Mouse (Mus musculus) liver, embryonic 14 days (tissue): ENCODE data around the gene Rsad1. TPM values are rescaled to one million over a fixed set of nuclear protein-coding genes. Genes with fewer than 3 reads are reported as not detected.

Experiments used
- polyA plus RNA-seq: library from polyadenylated mRNA; depleted of rRNA; stranded (reverse); fragments of >200 nt; gene quantifications from 2 replicates; pipeline ENCODE4 v1.2.3, GENCODE M21; 2012; rRNA removed

The Rsad1 gene
- 1.1 and 1.5 TPM in 2 replicates for polyA plus RNA-seq

DNA sequence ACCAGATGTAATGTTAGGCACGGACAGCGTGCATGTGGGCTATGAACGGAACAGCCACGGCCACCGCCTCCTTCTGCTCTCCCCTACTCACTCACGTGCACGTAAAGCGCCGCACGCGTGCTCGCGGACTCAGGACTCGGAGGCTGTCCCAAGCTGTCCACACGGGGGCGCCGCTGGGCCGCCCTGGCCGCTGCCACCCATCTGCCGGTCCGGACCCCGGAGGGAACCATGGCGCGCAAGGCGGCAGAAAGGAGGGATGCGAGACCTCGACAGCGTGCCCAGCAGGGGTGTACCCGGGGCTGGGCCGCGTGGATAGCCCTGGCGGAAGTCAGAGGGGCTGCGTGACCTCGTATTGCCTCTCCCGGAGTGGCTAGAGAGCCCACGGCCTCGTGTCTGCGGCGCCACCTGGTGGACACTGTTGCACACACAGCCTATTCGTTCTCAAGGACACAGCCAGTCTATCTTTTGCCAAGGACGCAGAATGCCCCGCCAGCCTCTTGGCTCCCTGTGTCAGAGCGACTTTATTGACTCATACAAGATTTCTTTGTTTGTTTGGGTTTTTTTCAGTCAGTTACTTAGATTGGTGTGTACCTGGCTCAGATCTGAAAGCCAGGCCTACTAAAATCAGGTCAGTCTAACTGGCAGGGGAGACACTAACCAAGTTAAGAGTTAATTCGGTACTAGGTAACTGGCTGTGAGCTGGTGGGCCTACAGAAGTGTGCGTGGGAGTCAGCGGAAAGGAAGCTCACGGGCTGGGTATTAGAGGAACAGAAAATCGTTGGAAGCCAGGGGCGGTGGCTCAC lies at the start of gene Rsad1:
TSS of gene Rsad1 (minus strand) at position 368 of the 803 bp plus-strand sequence.

DNA sequence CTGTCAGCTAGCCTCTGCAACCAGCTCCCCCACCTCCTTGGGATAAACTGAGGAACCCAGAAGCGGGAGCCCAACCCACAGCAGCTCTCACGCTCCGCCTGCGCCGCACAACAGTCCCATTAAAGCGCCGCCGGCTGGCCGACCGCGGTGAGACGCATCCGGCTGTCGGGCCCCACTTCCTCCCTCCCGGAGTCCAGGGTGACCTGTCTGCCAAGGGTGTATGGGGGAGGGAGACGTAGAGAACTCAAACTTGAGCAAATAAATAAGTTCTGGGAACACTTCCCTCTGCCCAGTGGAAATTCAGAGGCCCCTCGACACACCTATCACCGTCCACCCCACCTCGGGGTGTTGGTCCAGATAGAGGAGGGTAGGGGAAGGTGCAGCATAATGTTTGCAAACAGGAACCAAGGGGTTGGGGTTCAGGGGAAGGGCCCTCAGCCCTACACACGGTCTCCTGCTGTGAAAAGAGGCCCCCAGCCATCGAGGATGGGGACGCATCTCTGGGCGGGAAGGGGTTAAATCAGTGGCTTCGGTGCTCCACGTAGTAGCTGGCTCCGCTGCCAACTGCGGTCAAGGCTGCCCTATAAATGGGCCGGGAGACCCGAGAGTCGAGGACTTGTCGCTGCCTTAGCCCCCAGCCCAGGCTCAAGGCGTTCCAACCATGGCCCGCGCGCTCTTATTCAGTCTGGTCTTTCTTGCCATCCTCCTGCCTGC lies 15.5 kb upstream of the Rsad1 start, which contains the start of gene Chad:
TSS of gene Chad (plus strand) at position 611 of the 714 bp plus-strand sequence.

DNA sequence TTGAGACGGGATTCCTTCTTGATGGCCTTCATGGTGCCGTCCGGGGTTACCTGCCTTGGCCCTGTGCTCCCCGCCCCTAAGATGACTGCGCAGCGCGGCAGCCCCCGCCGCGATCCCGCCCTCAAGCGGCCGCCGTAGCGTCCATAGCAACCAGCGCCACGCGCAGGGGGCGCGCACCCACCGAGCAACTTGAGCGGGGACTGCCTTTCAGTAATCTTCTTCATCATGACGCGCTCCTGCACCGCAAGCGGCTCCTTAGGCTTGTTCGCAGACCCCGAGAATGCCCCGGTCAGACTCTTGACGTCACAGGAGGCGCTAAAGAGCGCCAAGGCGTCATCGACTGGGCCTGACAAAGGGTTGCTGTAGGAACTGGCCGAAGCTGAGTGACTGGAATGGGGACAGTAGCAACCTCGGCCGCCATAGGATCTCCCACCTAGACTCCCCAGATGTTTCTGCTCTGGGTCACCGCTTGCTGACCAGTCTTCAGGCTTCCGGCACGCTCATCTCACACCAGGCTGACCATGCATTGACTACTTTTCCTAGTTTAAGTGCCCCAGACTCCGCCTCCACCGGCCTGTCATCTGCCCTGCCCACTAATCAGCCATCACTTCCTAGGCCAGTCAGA lies 27.7 kb downstream of the Rsad1 start, which contains the start of gene Mycbpap:
TSS of gene Mycbpap (minus strand) at position 524 of the 625 bp plus-strand sequence.

DNA sequence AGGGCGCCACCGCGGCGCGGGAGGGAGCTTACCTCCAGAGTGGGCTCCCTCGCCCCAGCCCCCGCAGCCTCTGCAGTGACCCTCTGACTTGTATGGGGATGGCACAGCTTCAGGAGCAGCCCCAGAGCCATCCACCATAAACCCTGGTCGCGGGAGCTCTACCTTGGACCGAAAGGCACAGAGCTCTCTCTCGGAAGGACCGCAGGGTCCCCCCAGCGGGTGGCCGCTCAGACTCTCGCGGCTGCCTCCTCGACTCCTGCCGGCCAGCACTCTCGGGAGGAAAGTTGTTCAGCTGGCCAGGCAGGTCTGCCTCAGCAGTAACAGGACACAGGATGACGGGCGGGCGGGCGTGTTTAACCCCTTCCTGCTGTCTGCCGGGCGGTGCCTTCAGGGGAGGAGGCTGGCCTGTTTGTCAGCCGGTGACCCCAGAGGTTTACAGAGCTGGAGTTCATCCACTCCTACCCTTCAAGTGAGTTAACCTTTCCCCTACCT lies 49.3 kb downstream of the Rsad1 start, which contains the start of gene Epn3:
TSS of gene Epn3 (minus strand) at position 314 of the 492 bp plus-strand sequence.

Other genes starting within 250 kb of the Rsad1 start
- 48.2 and 48.8 TPM in 2 replicates for gene Luc7l3, start 227.3 kb downstream of the Rsad1 start, polyA plus RNA-seq
- gene Ankrd40, start 221.3 kb downstream of the Rsad1 start, polyA plus RNA-seq = 10.9 and 13.3 TPM in 2 replicates
- 3.3 and 3.4 TPM in 2 replicates for gene Abcc3, start 156.3 kb downstream of the Rsad1 start, polyA plus RNA-seq
- gene Cacna1g, start 75.1 kb downstream of the Rsad1 start, polyA plus RNA-seq = 6.3 and 7.3 TPM in 2 replicates
- not detected in 2 replicates for gene Spata20, start 63.1 kb downstream of the Rsad1 start, polyA plus RNA-seq
- 0.02 and 0.05 TPM in 2 replicates for gene Epn3, start 49.3 kb downstream of the Rsad1 start, polyA plus RNA-seq
- gene Mycbpap, start 27.5 kb downstream of the Rsad1 start, polyA plus RNA-seq = 0.06 and 0.08 TPM in 2 replicates
- gene Chad, start 15.8 kb upstream of the Rsad1 start, polyA plus RNA-seq = 0.02 and 0.06 TPM in 2 replicates
- gene Acsf2, start 52.6 kb upstream of the Rsad1 start, polyA plus RNA-seq = 3.5 and 4.0 TPM in 2 replicates
- 54.1 and 56.5 TPM in 2 replicates for gene Lrrc59, start 80.5 kb upstream of the Rsad1 start, polyA plus RNA-seq
- gene Mrpl27, start 104.5 kb upstream of the Rsad1 start, polyA plus RNA-seq = 58.6 and 65.0 TPM in 2 replicates
- gene Eme1, start 104.7 kb upstream of the Rsad1 start, polyA plus RNA-seq = 14.1 and 15.7 TPM in 2 replicates
- 2.3 and 2.7 TPM in 2 replicates for gene Xylt2, start 128.3 kb upstream of the Rsad1 start, polyA plus RNA-seq
- gene Gm11541, start 155.2 kb upstream of the Rsad1 start, polyA plus RNA-seq = not detected in 2 replicates
- 0.02 TPM in 1 of 2 replicates, not detected in the other for gene Cdc34b, start 192.5 kb upstream of the Rsad1 start, polyA plus RNA-seq
- gene Tmem92, start 233.4 kb upstream of the Rsad1 start, polyA plus RNA-seq = not detected in 2 replicates